Mouse (Mus musculus): ENCODE results near the gene Mutyh. TPM values are rescaled to one million over a fixed set of nuclear protein-coding genes. Genes with fewer than 3 reads are reported as not detected.

Mutyh gene
- polyA plus RNA-seq (2014; fragmentation: Nextera tagmentation; extraction: Ambion mirVana) = 14.4 and 16.6 TPM in 2 replicates

- 0 out of 2 replicates have a peak, but pooled peaks cover 4% of the 10 kb centered on the region for H3K36me3 ChIP-seq (ENCODE audit: control insufficient read depth, insufficient read depth, low read length)
- WGBS = under 1% methylated on average over 58 of the region's 58 CpGs
- no peaks in the 10 kb centered on the region; the same call in 1 of the 2 replicates for H3K4me1 ChIP-seq (replicated peaks; ENCODE audit: control insufficient read depth, insufficient read depth, low read length)
Measured at GRCm38 (mm10) chr4:116807197-116808129, at the start of gene Mutyh, which contains the start of gene Toe1. Gene Mutyh (plus strand): TSS chr4:116807723. Gene Toe1 (minus strand): TSS chr4:116807640.

GRCm38 (mm10) chr4:116761914-116762313 lies 45.6 kb upstream of the Mutyh start:
- no peaks in the 10 kb centered on the region for H3K36me3 ChIP-seq (ENCODE audit: control insufficient read depth, insufficient read depth, low read length)
- ATAC-seq (ENCODE audit: low FRiP score) = no peak
- WGBS = 88% methylated on average over 2 of the region's 2 CpGs
- no peaks in the 10 kb centered on the region for H3K27me3 ChIP-seq (ENCODE audit: control insufficient read depth, insufficient read depth, low read length)
- no peak overlapping the region for H3K4me2 ChIP-seq (replicated peaks; ENCODE audit: low read depth, low read length)
- no peaks in the 10 kb centered on the region for H3K4me1 ChIP-seq (replicated peaks; ENCODE audit: control insufficient read depth, insufficient read depth, low read length)
- no peaks in the 10 kb centered on the region for H3K9me3 ChIP-seq (ENCODE audit: control insufficient read depth, low read length)
- no peak for DNase-seq (ENCODE audit: low spot score)
- H3K9ac ChIP-seq (ENCODE audit: low read depth, low read length) = no peak overlapping the region
- no peak overlapping the region for H3K4me3 ChIP-seq (ENCODE audit: low read depth, low read length)
- H3K27ac ChIP-seq (ENCODE audit: low read depth, low read length) = no peak overlapping the region

More at GRCm38 (mm10) chr4:116807197-116808129, at the start of gene Mutyh, which contains the start of gene Toe1:
- peak within 1 kb of the TSS; percentile 74 for H3K4me3 ChIP-seq (ENCODE audit: low read depth, low read length)
- DNase-seq (ENCODE audit: low spot score) (peak; percentile 99), ATAC-seq (ENCODE audit: low FRiP score) (peak; percentile 98)
- peak within 1 kb of the TSS; percentile 68 for H3K4me2 ChIP-seq (replicated peaks; ENCODE audit: low read depth, low read length)
- H3K9ac ChIP-seq (ENCODE audit: low read depth, low read length) = peak within 1 kb of the TSS; percentile 80
- no peaks in the 10 kb centered on the region for H3K27me3 ChIP-seq (ENCODE audit: control insufficient read depth, insufficient read depth, low read length)
- peak within 1 kb of the TSS; percentile 78 for H3K27ac ChIP-seq (ENCODE audit: low read depth, low read length)
- H3K9me3 ChIP-seq (ENCODE audit: control insufficient read depth, low read length) = no peaks in the 10 kb centered on the region

- no peaks in the 10 kb centered on the region for H3K9me3 ChIP-seq (ENCODE audit: control insufficient read depth, low read length)
- H3K4me1 ChIP-seq (replicated peaks; ENCODE audit: control insufficient read depth, insufficient read depth, low read length) = no peaks in the 10 kb centered on the region
- H3K36me3 ChIP-seq (ENCODE audit: control insufficient read depth, insufficient read depth, low read length) = no peaks in the 10 kb centered on the region
- WGBS = 87% methylated on average over 5 of the region's 5 CpGs
- DNase-seq (ENCODE audit: low spot score) = no peak
- no peak overlapping the region for H3K4me3 ChIP-seq (ENCODE audit: low read depth, low read length)
- H3K27me3 ChIP-seq (ENCODE audit: control insufficient read depth, insufficient read depth, low read length) = no peaks in the 10 kb centered on the region
- H3K4me2 ChIP-seq (replicated peaks; ENCODE audit: low read depth, low read length) = no peak overlapping the region
- ATAC-seq (ENCODE audit: low FRiP score) = no peak
- H3K27ac ChIP-seq (ENCODE audit: low read depth, low read length) = no peak overlapping the region
- no peak overlapping the region for H3K9ac ChIP-seq (ENCODE audit: low read depth, low read length)
Measured at GRCm38 (mm10) chr4:116764001-116764400, 43.5 kb upstream of the Mutyh start.

GRCm38 (mm10) chr4:116768510-116768909 lies 39.0 kb upstream of the Mutyh start:
- no peak overlapping the region for H3K4me2 ChIP-seq (replicated peaks; ENCODE audit: low read depth, low read length)
- no peak overlapping the region for H3K4me3 ChIP-seq (ENCODE audit: low read depth, low read length)
- H3K9me3 ChIP-seq (ENCODE audit: control insufficient read depth, low read length) = no peaks in the 10 kb centered on the region
- WGBS = 87% methylated on average over 5 of the region's 5 CpGs
- no peak overlapping the region for H3K27ac ChIP-seq (ENCODE audit: low read depth, low read length)
- no peak for DNase-seq (ENCODE audit: low spot score)
- no peaks in the 10 kb centered on the region for H3K4me1 ChIP-seq (replicated peaks; ENCODE audit: control insufficient read depth, insufficient read depth, low read length)
- H3K36me3 ChIP-seq (ENCODE audit: control insufficient read depth, insufficient read depth, low read length) = no peaks in the 10 kb centered on the region
- no peak for ATAC-seq (ENCODE audit: low FRiP score)
- H3K27me3 ChIP-seq (ENCODE audit: control insufficient read depth, insufficient read depth, low read length) = no peaks in the 10 kb centered on the region
- no peak overlapping the region for H3K9ac ChIP-seq (ENCODE audit: low read depth, low read length)

DNA sequence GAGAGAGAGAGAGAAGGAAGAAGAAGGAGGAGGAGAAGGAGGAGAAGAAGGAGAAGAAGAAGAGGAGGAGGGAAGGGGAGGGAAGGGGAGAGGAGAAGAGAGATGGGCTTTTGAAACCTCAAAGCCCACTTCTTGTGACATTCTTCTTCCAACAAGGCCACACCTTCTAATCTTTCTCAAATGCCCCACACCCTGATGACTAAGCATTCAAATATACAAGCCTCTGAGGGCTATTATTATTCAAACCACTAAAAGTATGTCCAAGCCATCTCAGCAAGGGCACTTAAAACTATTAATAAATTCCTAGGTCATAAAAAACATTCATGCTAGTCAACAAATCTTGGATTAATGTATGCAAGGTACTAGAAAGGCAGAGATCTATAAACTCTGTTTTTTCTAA lies 38.5 kb upstream of the Mutyh start:
- Histone ChIP-seq H3K36me3 (ENCODE audit: control insufficient read depth, insufficient read depth, low read length) (no peaks in the 10 kb centered on the region), H3K4me2 (replicated peaks; ENCODE audit: low read depth, low read length) (no peak overlapping the region), H3K4me3 (ENCODE audit: low read depth, low read length) (no peak overlapping the region), H3K27me3 (ENCODE audit: control insufficient read depth, insufficient read depth, low read length) (no peaks in the 10 kb centered on the region), H3K9ac (ENCODE audit: low read depth, low read length) (no peak overlapping the region), H3K27ac (ENCODE audit: low read depth, low read length) (no peak overlapping the region), H3K9me3 (ENCODE audit: control insufficient read depth, low read length) (no peaks in the 10 kb centered on the region), H3K4me1 (replicated peaks; ENCODE audit: control insufficient read depth, insufficient read depth, low read length) (no peaks in the 10 kb centered on the region)
- DNase-seq (ENCODE audit: low spot score) (no peak), ATAC-seq (ENCODE audit: low FRiP score) (no peak)

DNA sequence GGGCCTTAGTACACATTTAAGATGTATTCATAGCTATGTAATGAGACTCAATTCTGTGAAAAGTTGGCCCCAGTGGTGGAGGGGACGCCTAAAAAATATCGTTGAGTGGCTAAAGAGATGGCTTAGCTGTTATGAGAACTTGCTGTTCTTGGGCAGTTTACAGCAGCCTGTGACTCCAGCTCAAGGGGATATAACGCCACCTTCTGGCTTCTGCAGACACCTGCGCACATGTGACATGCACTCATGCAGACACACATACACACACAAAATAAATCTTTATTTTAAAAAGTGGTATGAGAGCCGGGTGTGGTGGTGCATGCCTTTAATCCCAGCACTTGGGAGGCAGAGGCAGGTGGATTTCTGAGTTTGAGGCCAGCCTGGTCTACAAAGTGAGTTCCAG lies 31.1 kb upstream of the Mutyh start:
- Histone ChIP-seq H3K9ac (ENCODE audit: low read depth, low read length) (no peak overlapping the region), H3K4me3 (ENCODE audit: low read depth, low read length) (no peak overlapping the region), H3K4me1 (replicated peaks; ENCODE audit: control insufficient read depth, insufficient read depth, low read length) (no peaks in the 10 kb centered on the region), H3K27ac (ENCODE audit: low read depth, low read length) (no peak overlapping the region), H3K27me3 (ENCODE audit: control insufficient read depth, insufficient read depth, low read length) (no peaks in the 10 kb centered on the region), H3K4me2 (replicated peaks; ENCODE audit: low read depth, low read length) (no peak overlapping the region), H3K9me3 (ENCODE audit: control insufficient read depth, low read length) (no peaks in the 10 kb centered on the region), H3K36me3 (ENCODE audit: control insufficient read depth, insufficient read depth, low read length) (no peaks in the 10 kb centered on the region)
- ATAC-seq (ENCODE audit: low FRiP score) = no peak
- 87% methylated on average over 5 of the region's 5 CpGs for WGBS
- DNase-seq (ENCODE audit: low spot score) = no peak

DNA sequence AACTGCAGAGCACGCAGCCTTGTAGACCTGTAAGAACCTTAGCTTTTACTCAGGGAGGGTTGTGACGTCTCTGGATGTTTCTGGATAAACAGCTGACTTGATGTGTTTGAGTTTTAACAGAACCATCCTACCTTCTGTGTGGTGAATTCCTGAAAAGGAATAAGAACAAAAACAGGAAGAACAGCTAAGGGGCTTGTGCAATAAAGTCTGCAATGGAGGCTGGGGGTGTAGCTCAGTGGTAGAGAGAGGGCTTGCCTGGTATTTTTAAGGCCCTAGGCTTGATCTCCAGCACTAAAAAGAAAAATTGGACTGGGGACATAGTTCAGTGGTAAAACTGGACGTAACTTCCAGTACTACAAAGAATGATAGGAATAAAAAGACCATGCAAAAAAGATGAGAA lies 30.4 kb upstream of the Mutyh start:
- WGBS = 93% methylated on average over 3 of the region's 3 CpGs
- no peak overlapping the region for H3K4me2 ChIP-seq (replicated peaks; ENCODE audit: low read depth, low read length)
- DNase-seq (ENCODE audit: low spot score) = no peak

GRCm38 (mm10) chr4:116780541-116780940 lies 27.0 kb upstream of the Mutyh start:
- H3K9me3 ChIP-seq (ENCODE audit: control insufficient read depth, low read length) = no peaks in the 10 kb centered on the region
- no peaks in the 10 kb centered on the region; the same call in 1 of the 2 replicates for H3K4me1 ChIP-seq (replicated peaks; ENCODE audit: control insufficient read depth, insufficient read depth, low read length)
- ATAC-seq (ENCODE audit: low FRiP score) = no peak
- WGBS = 81% methylated on average over 2 of the region's 2 CpGs
- H3K27ac ChIP-seq (ENCODE audit: low read depth, low read length) = no peak overlapping the region
- H3K36me3 ChIP-seq (ENCODE audit: control insufficient read depth, insufficient read depth, low read length) = no peaks in the 10 kb centered on the region
- H3K4me3 ChIP-seq (ENCODE audit: low read depth, low read length) = no peak overlapping the region
- H3K27me3 ChIP-seq (ENCODE audit: control insufficient read depth, insufficient read depth, low read length) = no peaks in the 10 kb centered on the region
- no peak overlapping the region for H3K9ac ChIP-seq (ENCODE audit: low read depth, low read length)
- no peak overlapping the region for H3K4me2 ChIP-seq (replicated peaks; ENCODE audit: low read depth, low read length)
- no peak for DNase-seq (ENCODE audit: low spot score)

More for the DNA sequence above, 30.4 kb upstream of the Mutyh start:
- Histone ChIP-seq H3K27ac (ENCODE audit: low read depth, low read length) (no peak overlapping the region), H3K36me3 (ENCODE audit: control insufficient read depth, insufficient read depth, low read length) (no peaks in the 10 kb centered on the region), H3K4me1 (replicated peaks; ENCODE audit: control insufficient read depth, insufficient read depth, low read length) (no peaks in the 10 kb centered on the region; the same call in 1 of the 2 replicates), H3K9me3 (ENCODE audit: control insufficient read depth, low read length) (no peaks in the 10 kb centered on the region), H3K27me3 (ENCODE audit: control insufficient read depth, insufficient read depth, low read length) (no peaks in the 10 kb centered on the region), H3K9ac (ENCODE audit: low read depth, low read length) (no peak overlapping the region), H3K4me3 (ENCODE audit: low read depth, low read length) (no peak overlapping the region)
- no peak for ATAC-seq (ENCODE audit: low FRiP score)

DNA sequence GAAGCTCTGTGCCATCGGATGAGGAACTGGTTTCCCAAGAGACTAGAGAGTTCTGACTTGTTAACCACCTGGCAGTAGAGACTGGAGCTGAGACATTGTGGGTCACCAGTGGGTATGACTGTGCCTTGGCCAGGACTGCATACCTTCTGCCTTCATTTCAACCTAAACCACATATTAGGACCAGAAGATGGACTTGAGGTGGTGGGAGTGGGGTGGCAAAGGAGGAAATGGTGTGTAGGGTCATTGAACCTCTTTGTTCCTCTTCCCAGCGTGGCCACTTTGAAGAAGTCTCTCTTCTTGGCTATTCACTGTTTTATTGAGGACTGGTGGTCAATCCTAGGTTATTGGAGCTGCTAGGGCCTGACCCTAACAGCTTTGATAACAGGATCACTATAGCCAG lies 26.2 kb upstream of the Mutyh start:
- no peak overlapping the region for H3K4me2 ChIP-seq (replicated peaks; ENCODE audit: low read depth, low read length)
- H3K9ac ChIP-seq (ENCODE audit: low read depth, low read length) = no peak overlapping the region
- WGBS = 34% methylated on average over 2 of the region's 2 CpGs

More for the DNA sequence above, 26.2 kb upstream of the Mutyh start:
- H3K27me3 ChIP-seq (ENCODE audit: control insufficient read depth, insufficient read depth, low read length) = no peaks in the 10 kb centered on the region
- H3K36me3 ChIP-seq (ENCODE audit: control insufficient read depth, insufficient read depth, low read length) = no peaks in the 10 kb centered on the region
- H3K9me3 ChIP-seq (ENCODE audit: control insufficient read depth, low read length) = no peaks in the 10 kb centered on the region
- H3K4me3 ChIP-seq (ENCODE audit: low read depth, low read length) = no peak overlapping the region
- no peaks in the 10 kb centered on the region; the same call in 1 of the 2 replicates for H3K4me1 ChIP-seq (replicated peaks; ENCODE audit: control insufficient read depth, insufficient read depth, low read length)
- DNase-seq (ENCODE audit: low spot score) (no peak), ATAC-seq (ENCODE audit: low FRiP score) (no peak)
- no peak overlapping the region for H3K27ac ChIP-seq (ENCODE audit: low read depth, low read length)

Measured in hindbrain, embryonic 11.5 days (tissue).